Mouse (Mus musculus): ENCODE measurements around the gene Kctd2. TPM values are rescaled to one million over a fixed set of nuclear protein-coding genes. Genes with fewer than 3 reads are reported as not detected.

Gene Kctd2
- polyA plus RNA-seq, 2 experiments = 26.3 to 30.5 TPM

DNA sequence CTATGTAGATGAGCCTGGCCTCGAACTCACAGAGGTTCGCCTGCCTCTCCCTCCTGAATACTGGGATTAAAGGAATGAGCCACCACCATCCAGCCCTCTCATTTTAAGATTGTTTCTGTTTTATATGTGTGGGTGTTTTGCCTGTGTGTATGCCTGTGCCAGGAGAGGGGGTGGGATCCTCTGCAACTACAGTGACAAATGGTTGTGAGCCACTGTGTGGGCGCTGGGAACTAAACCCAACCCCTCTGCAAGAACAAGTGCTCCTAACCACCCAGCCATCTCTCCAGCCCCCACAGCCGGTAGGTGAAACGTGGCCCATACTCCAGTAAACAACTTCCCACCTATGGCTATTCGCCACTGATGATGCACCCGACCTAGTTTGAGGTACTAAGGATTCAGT is 28.6 kb upstream of the Kctd2 start:
- Histone ChIP-seq H3K9ac (ENCODE audit: low read depth, low read length, severe bottlenecking) (no peak overlapping the region), H3K27me3 (ENCODE audit: control insufficient read depth, insufficient read depth, low read length) (no peaks in the 10 kb centered on the region), H3K36me3 (ENCODE audit: control insufficient read depth, insufficient read depth, low read length) (peaks cover 55% of the 10 kb centered on the region), H3K4me1 (ENCODE audit: control insufficient read depth, insufficient read depth, low read length) (no peaks in the 10 kb centered on the region), H3K4me2 (replicated peaks; ENCODE audit: low read depth, low read length, severe bottlenecking) (no peak overlapping the region), H3K4me3 (replicated peaks; ENCODE audit: low read length) (no peak overlapping the region), H3K27ac (replicated peaks; ENCODE audit: low read depth, low read length) (no peak overlapping the region), H3K9me3 (ENCODE audit: control insufficient read depth, low read length) (no peaks in the 10 kb centered on the region)
- TF ChIP-seq POLR2A (IDR thresholded peaks at IDR 0.05; ENCODE audit: borderline replicate concordance, extremely low read depth, insufficient read depth, insufficient read length) = no peak
- no peak for ATAC-seq (ENCODE audit: low FRiP score, low read depth)
- WGBS = 91% methylated on average over 7 of the region's 7 CpGs
- DNase-seq (ENCODE audit: low spot score) = no peak

DNA sequence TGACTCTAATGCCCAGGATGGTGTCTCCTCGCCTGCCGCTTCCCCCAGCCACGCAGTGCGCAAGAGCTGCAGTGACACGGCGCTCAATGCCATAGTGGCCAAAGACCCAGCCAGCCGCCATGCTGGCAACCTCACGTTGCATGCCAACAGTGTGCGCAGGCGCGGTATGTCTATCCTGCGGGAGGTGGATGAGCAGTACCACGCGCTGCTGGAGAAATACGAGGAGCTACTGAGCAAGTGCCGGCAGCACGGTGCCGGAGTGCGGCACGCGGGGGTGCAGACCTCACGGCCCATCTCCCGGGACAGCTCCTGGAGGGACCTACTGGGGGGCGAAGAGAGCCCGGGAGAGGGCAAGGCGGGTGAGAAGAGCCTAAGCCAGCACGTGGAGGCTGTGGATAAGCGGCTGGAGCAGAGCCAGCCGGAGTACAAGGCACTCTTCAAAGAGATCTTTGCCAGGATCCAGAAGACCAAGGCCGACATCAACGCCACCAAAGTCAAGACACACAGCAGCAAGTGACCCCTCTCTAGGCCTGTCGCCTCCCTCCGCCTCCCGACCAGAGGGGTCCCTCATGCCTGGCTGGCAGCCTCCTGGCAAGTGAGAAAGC is 26.1 kb upstream of the Kctd2 start:
- Histone ChIP-seq H3K27me3 (ENCODE audit: control insufficient read depth, insufficient read depth, low read length) (no peaks in the 10 kb centered on the region), H3K4me1 (ENCODE audit: control insufficient read depth, insufficient read depth, low read length) (no peaks in the 10 kb centered on the region), H3K9ac (ENCODE audit: low read depth, low read length, severe bottlenecking) (no peak overlapping the region), H3K27ac (replicated peaks; ENCODE audit: low read depth, low read length) (no peak overlapping the region), H3K9me3 (ENCODE audit: control insufficient read depth, low read length) (no peaks in the 10 kb centered on the region), H3K4me3 (replicated peaks; ENCODE audit: low read length) (no peak overlapping the region), H3K36me3 (ENCODE audit: control insufficient read depth, insufficient read depth, low read length) (peaks cover 55% of the 10 kb centered on the region), H3K4me2 (replicated peaks; ENCODE audit: low read depth, low read length, severe bottlenecking) (no peak overlapping the region; the same call in 1 of the 2 replicates)
- DNase-seq (ENCODE audit: low spot score) (no peak), ATAC-seq (ENCODE audit: low FRiP score, low read depth) (no peak)
- WGBS = 63% methylated on average over 34 of the region's 34 CpGs
- TF ChIP-seq POLR2A (IDR thresholded peaks at IDR 0.05; ENCODE audit: borderline replicate concordance, extremely low read depth, insufficient read depth, insufficient read length) = no peak

DNA sequence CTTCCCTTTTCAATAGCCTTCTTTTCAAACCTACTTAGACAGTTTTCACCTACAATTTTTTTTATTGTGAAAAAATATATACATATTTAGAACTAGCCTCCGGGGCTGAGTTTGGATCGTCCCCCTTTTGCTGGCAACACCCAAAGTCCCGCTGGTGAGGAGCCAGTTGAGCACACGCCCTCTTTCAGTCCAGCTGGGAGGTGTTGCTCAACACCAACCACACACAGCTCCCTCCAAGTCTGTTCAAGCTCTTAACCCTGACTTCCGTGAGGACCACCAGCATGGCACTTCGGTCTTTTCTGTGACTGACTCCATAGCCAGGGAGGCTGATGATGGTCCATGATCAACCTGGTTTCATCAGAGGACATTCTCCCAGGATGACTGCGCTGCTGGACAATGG is 21.8 kb upstream of the Kctd2 start:
- H3K9ac ChIP-seq (ENCODE audit: low read depth, low read length, severe bottlenecking) = no peak overlapping the region
- no peaks in the 10 kb centered on the region for H3K27me3 ChIP-seq (ENCODE audit: control insufficient read depth, insufficient read depth, low read length)
- H3K36me3 ChIP-seq (ENCODE audit: control insufficient read depth, insufficient read depth, low read length) = peaks cover 31% of the 10 kb centered on the region
- no peak overlapping the region for H3K4me3 ChIP-seq (replicated peaks; ENCODE audit: low read length)
- H3K27ac ChIP-seq (replicated peaks; ENCODE audit: low read depth, low read length) = no peak overlapping the region
- DNase-seq (ENCODE audit: low spot score) (no peak), ATAC-seq (ENCODE audit: low FRiP score, low read depth) (no peak)
- H3K4me1 ChIP-seq (ENCODE audit: control insufficient read depth, insufficient read depth, low read length) = 0 out of 2 replicates have a peak, but pooled peaks cover 1% of the 10 kb centered on the region
- WGBS = 79% methylated on average over 7 of the region's 7 CpGs
- no peaks in the 10 kb centered on the region for H3K9me3 ChIP-seq (ENCODE audit: control insufficient read depth, low read length)
- no peak for TF ChIP-seq POLR2A (IDR thresholded peaks at IDR 0.05; ENCODE audit: borderline replicate concordance, extremely low read depth, insufficient read depth, insufficient read length)
- H3K4me2 ChIP-seq (replicated peaks; ENCODE audit: low read depth, low read length, severe bottlenecking) = no peak overlapping the region

- ATAC-seq (ENCODE audit: low FRiP score, low read depth) = no peak
Observed at GRCm38 (mm10) chr11:115400126-115400525, 19.8 kb upstream of the Kctd2 start.

DNA sequence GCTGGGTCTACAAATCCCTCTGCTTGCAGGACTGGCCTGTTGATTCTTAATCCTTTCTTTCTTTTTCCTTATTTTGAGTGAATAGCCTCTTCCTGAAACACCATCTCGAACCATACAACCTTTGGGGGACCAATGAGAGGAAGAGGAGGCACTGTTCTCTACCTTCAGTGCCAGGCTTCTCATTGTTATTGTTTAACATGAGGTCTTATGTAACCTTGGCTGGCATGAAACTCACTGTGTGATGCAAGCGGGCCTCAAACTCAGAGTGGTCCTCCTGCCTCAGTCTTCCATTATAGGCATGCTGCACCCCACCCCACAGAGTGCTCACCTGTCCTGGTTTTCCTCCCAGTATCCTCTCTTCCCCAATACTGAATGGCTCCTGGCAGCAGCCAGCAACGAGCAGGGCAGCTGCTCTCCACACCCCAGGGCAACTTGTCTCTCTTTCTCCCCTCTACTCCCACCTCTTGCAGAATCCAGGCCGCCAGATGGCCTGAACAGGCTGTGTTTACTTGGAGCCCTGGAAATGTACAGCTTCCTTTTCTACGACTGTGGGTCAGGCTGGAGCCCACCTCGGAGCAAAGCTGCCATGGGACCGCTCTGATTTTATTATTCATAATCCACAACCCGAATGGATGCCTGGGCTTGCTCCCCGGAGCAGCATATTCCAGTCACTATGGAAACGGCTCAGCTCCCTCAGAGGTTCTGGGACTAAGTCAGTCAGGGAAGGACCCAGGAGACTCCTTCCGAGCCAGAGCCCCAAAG is 19.1 kb upstream of the Kctd2 start:
- no peak overlapping the region for H3K4me3 ChIP-seq (replicated peaks; ENCODE audit: low read length)
- no peak overlapping the region for H3K4me2 ChIP-seq (replicated peaks; ENCODE audit: low read depth, low read length, severe bottlenecking)
- H3K9ac ChIP-seq (ENCODE audit: low read depth, low read length, severe bottlenecking) = no peak overlapping the region
- DNase-seq (ENCODE audit: low spot score) = no peak
- no peak overlapping the region for H3K27ac ChIP-seq (replicated peaks; ENCODE audit: low read depth, low read length)
- no peak for ATAC-seq (ENCODE audit: low FRiP score, low read depth)
- no peaks in the 10 kb centered on the region for H3K27me3 ChIP-seq (ENCODE audit: control insufficient read depth, insufficient read depth, low read length)
- H3K4me1 ChIP-seq (ENCODE audit: control insufficient read depth, insufficient read depth, low read length) = peaks cover 11% of the 10 kb centered on the region
- peaks cover 4% of the 10 kb centered on the region; the same call in 1 of the 2 replicates for H3K36me3 ChIP-seq (ENCODE audit: control insufficient read depth, insufficient read depth, low read length)
- H3K9me3 ChIP-seq (ENCODE audit: control insufficient read depth, low read length) = no peaks in the 10 kb centered on the region
- no peak for TF ChIP-seq POLR2A (IDR thresholded peaks at IDR 0.05; ENCODE audit: borderline replicate concordance, extremely low read depth, insufficient read depth, insufficient read length)
- WGBS = 40% methylated on average over 11 of the region's 11 CpGs

More at GRCm38 (mm10) chr11:115400126-115400525, 19.8 kb upstream of the Kctd2 start:
- Histone ChIP-seq H3K9ac (ENCODE audit: low read depth, low read length, severe bottlenecking) (no peak overlapping the region), H3K4me1 (ENCODE audit: control insufficient read depth, insufficient read depth, low read length) (peaks cover 11% of the 10 kb centered on the region), H3K27ac (replicated peaks; ENCODE audit: low read depth, low read length) (no peak overlapping the region), H3K36me3 (ENCODE audit: control insufficient read depth, insufficient read depth, low read length) (peaks cover 11% of the 10 kb centered on the region), H3K4me3 (replicated peaks; ENCODE audit: low read length) (no peak overlapping the region), H3K27me3 (ENCODE audit: control insufficient read depth, insufficient read depth, low read length) (no peaks in the 10 kb centered on the region), H3K9me3 (ENCODE audit: control insufficient read depth, low read length) (no peaks in the 10 kb centered on the region), H3K4me2 (replicated peaks; ENCODE audit: low read depth, low read length, severe bottlenecking) (no peak overlapping the region)
- 81% methylated on average over 3 of the region's 3 CpGs for WGBS
- no peak for TF ChIP-seq POLR2A (IDR thresholded peaks at IDR 0.05; ENCODE audit: borderline replicate concordance, extremely low read depth, insufficient read depth, insufficient read length)
- DNase-seq (ENCODE audit: low spot score) = no peak

Data from limb, embryonic 14.5 days (tissue).